Mouse (Mus musculus): ENCODE results near the gene Ldb2. TPM values are rescaled to one million over a fixed set of nuclear protein-coding genes. Genes with fewer than 3 reads are reported as not detected.

Gene Ldb2
- polyA plus RNA-seq, 1 experiment from 2014 or later = 89.3 TPM

GRCm38 (mm10) chr5:44601340-44601739 lies 198.1 kb downstream of the Ldb2 start:
- no peak overlapping the region for H3K9ac ChIP-seq (ENCODE audit: low read depth, low read length)
- H3K4me3 ChIP-seq (ENCODE audit: low read length) = no peak overlapping the region
- H3K9me3 ChIP-seq (ENCODE audit: control insufficient read depth, low read length) = no peaks in the 10 kb centered on the region
- H3K27ac ChIP-seq (ENCODE audit: low read depth, low read length) = no peak overlapping the region
- no peaks in the 10 kb centered on the region for H3K4me1 ChIP-seq (ENCODE audit: control insufficient read depth, insufficient read depth, low read length)
- H3K4me2 ChIP-seq (replicated peaks; ENCODE audit: low read depth, low read length) = no peak overlapping the region
- no peaks in the 10 kb centered on the region for H3K36me3 ChIP-seq (ENCODE audit: control insufficient read depth, insufficient read depth, low read length)
- no peak for ATAC-seq (ENCODE audit: low FRiP score, low TSS enrichment)
- no peaks in the 10 kb centered on the region for H3K27me3 ChIP-seq (ENCODE audit: control insufficient read depth, insufficient read depth, low read length)
- 48% methylated on average over 1 of the region's 1 CpGs for WGBS

DNA sequence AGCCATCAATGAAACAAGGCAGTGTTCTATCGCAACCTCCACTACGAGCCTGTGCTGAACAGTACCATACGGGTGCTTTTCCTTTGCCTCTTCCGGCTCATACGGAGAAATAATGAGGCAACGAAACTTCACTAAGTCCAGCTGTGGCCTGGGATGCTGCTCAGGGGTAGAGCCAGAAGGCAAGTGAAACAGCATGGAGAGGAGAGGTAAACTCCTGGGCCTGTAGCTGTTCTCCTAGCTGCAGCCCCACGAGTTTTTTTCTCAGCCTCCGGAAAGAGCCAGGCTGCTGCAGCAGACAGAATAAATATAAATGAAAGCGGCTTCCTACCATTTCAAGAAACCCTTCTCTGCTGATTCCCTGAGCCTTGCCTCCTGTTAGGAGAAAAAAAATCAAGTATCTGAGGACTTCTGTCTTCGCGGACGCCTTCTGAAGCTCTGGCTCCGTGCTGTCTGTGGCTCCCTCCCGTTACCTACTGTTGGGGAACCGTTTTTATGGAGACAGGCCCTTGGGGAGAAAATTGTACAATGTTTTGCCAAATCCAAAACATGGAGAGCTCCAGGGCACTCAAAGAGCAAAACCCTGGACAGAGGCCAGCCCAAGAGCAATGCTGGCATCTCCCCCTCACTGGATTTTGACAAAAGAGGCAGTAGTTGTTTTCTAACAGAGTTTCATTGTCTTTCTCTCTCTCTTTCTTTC lies 205.8 kb downstream of the Ldb2 start:
- H3K27me3 ChIP-seq (ENCODE audit: control insufficient read depth, insufficient read depth, low read length) = no peaks in the 10 kb centered on the region
- H3K4me1 ChIP-seq (ENCODE audit: control insufficient read depth, insufficient read depth, low read length) = 0 out of 2 replicates have a peak, but pooled peaks cover 9% of the 10 kb centered on the region
- H3K4me3 ChIP-seq (ENCODE audit: low read length) = no peak overlapping the region
- H3K9me3 ChIP-seq (ENCODE audit: control insufficient read depth, low read length) = no peaks in the 10 kb centered on the region
- H3K27ac ChIP-seq (ENCODE audit: low read depth, low read length) = peak overlapping the region; percentile 78; the same call in 1 of the 2 replicates
- no peak overlapping the region for H3K4me2 ChIP-seq (replicated peaks; ENCODE audit: low read depth, low read length)
- ATAC-seq (ENCODE audit: low FRiP score, low TSS enrichment) = no peak
- 64% methylated on average over 15 of the region's 15 CpGs for WGBS
- H3K9ac ChIP-seq (ENCODE audit: low read depth, low read length) = no peak overlapping the region
- no peaks in the 10 kb centered on the region for H3K36me3 ChIP-seq (ENCODE audit: control insufficient read depth, insufficient read depth, low read length)

GRCm38 (mm10) chr5:44590750-44591149 lies 208.7 kb downstream of the Ldb2 start:
- Histone ChIP-seq H3K4me2 (replicated peaks; ENCODE audit: low read depth, low read length) (no peak overlapping the region), H3K9me3 (ENCODE audit: control insufficient read depth, low read length) (no peaks in the 10 kb centered on the region), H3K27me3 (ENCODE audit: control insufficient read depth, insufficient read depth, low read length) (no peaks in the 10 kb centered on the region), H3K4me3 (ENCODE audit: low read length) (no peak overlapping the region), H3K9ac (ENCODE audit: low read depth, low read length) (no peak overlapping the region), H3K4me1 (ENCODE audit: control insufficient read depth, insufficient read depth, low read length) (0 out of 2 replicates have a peak, but pooled peaks cover 12% of the 10 kb centered on the region), H3K36me3 (ENCODE audit: control insufficient read depth, insufficient read depth, low read length) (no peaks in the 10 kb centered on the region), H3K27ac (ENCODE audit: low read depth, low read length) (no peak overlapping the region)
- no peak for ATAC-seq (ENCODE audit: low FRiP score, low TSS enrichment)
- 73% methylated on average over 3 of the region's 3 CpGs for WGBS

- no peak for ATAC-seq (ENCODE audit: low FRiP score, low TSS enrichment)
- no peak overlapping the region; the same call in 1 of the 2 replicates for H3K27ac ChIP-seq (ENCODE audit: low read depth, low read length)
- no peaks in the 10 kb centered on the region for H3K9me3 ChIP-seq (ENCODE audit: control insufficient read depth, low read length)
- H3K36me3 ChIP-seq (ENCODE audit: control insufficient read depth, insufficient read depth, low read length) = no peaks in the 10 kb centered on the region
- H3K4me2 ChIP-seq (replicated peaks; ENCODE audit: low read depth, low read length) = no peak overlapping the region
- no peaks in the 10 kb centered on the region for H3K27me3 ChIP-seq (ENCODE audit: control insufficient read depth, insufficient read depth, low read length)
- H3K4me1 ChIP-seq (ENCODE audit: control insufficient read depth, insufficient read depth, low read length) = 0 out of 2 replicates have a peak, but pooled peaks cover 12% of the 10 kb centered on the region
- WGBS = 21% methylated on average over 1 of the region's 1 CpGs
- H3K4me3 ChIP-seq (ENCODE audit: low read length) = no peak overlapping the region
- H3K9ac ChIP-seq (ENCODE audit: low read depth, low read length) = no peak overlapping the region
These were observed 210.2 kb downstream of the Ldb2 start for GRCm38 (mm10) chr5:44589318-44589717.

DNA sequence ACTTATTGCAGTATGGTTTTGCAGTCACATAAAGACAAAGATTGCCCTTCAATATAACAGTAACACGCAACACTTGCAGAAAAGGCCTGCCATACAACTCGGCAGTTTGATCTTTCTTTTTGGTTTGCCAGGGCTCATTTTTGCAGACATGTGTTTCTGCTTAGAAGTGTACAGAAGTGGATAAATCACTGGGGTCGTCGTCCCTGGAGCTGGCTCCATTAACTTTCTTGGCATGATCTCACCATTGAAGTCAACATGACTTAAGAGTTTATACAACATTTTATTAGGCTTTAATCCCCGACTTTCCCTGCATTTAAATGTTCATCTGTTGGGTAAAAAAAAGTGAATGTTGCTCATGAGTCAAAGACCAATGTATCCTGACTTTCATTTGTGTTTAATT lies 212.9 kb downstream of the Ldb2 start:
- H3K27ac ChIP-seq (ENCODE audit: low read depth, low read length) = peak overlapping the region; percentile 59; the same call in 1 of the 2 replicates
- no peak overlapping the region for H3K9ac ChIP-seq (ENCODE audit: low read depth, low read length)
- no peaks in the 10 kb centered on the region for H3K9me3 ChIP-seq (ENCODE audit: control insufficient read depth, low read length)
- WGBS = 48% methylated on average over 5 of the region's 5 CpGs
- no peak for ATAC-seq (ENCODE audit: low FRiP score, low TSS enrichment)
- H3K4me2 ChIP-seq (replicated peaks; ENCODE audit: low read depth, low read length) = no peak overlapping the region
- H3K36me3 ChIP-seq (ENCODE audit: control insufficient read depth, insufficient read depth, low read length) = no peaks in the 10 kb centered on the region
- no peak overlapping the region for H3K4me3 ChIP-seq (ENCODE audit: low read length)
- H3K4me1 ChIP-seq (ENCODE audit: control insufficient read depth, insufficient read depth, low read length) = 0 out of 2 replicates have a peak, but pooled peaks cover 4% of the 10 kb centered on the region
- H3K27me3 ChIP-seq (ENCODE audit: control insufficient read depth, insufficient read depth, low read length) = no peaks in the 10 kb centered on the region

DNA sequence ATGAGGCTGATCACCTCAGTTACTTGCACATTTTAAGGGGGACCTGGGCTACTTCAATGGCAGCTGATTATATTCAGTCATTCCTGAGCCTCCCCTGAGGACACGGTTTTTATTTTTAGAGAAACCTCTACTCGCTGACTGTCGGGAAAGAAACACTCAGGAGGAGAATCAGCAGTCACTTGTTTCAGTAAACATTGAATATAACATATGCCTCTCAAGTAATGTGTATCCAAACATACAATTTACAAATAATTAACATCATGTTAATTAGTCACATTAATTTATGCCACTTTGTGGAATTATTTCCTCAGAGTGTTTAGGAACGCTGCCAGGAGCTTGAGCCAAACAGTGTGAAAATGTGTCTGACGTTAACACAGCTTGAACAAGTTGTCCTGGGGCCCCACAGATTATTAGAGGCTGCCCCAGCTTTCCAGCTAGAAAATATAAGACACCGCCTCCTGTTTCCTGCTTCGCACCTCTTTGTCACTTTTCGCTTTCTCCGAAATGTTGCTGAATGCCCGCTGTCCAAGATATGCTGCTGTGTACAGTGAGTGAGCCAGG lies 219.5 kb downstream of the Ldb2 start:
- Histone ChIP-seq H3K4me3 (ENCODE audit: low read length) (no peak overlapping the region), H3K27me3 (ENCODE audit: control insufficient read depth, insufficient read depth, low read length) (no peaks in the 10 kb centered on the region), H3K9me3 (ENCODE audit: control insufficient read depth, low read length) (no peaks in the 10 kb centered on the region), H3K27ac (ENCODE audit: low read depth, low read length) (no peak overlapping the region), H3K36me3 (ENCODE audit: control insufficient read depth, insufficient read depth, low read length) (no peaks in the 10 kb centered on the region), H3K4me2 (replicated peaks; ENCODE audit: low read depth, low read length) (no peak overlapping the region), H3K4me1 (ENCODE audit: control insufficient read depth, insufficient read depth, low read length) (no peaks in the 10 kb centered on the region), H3K9ac (ENCODE audit: low read depth, low read length) (no peak overlapping the region)
- WGBS = 60% methylated on average over 10 of the region's 10 CpGs
- no peak for ATAC-seq (ENCODE audit: low FRiP score, low TSS enrichment)

- H3K27ac ChIP-seq (ENCODE audit: low read depth, low read length) = no peak overlapping the region
- H3K4me3 ChIP-seq (ENCODE audit: low read length) = no peak overlapping the region
- H3K4me1 ChIP-seq (ENCODE audit: control insufficient read depth, insufficient read depth, low read length) = no peaks in the 10 kb centered on the region
- H3K36me3 ChIP-seq (ENCODE audit: control insufficient read depth, insufficient read depth, low read length) = no peaks in the 10 kb centered on the region
- no peak overlapping the region for H3K9ac ChIP-seq (ENCODE audit: low read depth, low read length)
- no peak overlapping the region for H3K4me2 ChIP-seq (replicated peaks; ENCODE audit: low read depth, low read length)
- no peak for ATAC-seq (ENCODE audit: low FRiP score, low TSS enrichment)
- H3K27me3 ChIP-seq (ENCODE audit: control insufficient read depth, insufficient read depth, low read length) = no peaks in the 10 kb centered on the region
- 57% methylated on average over 2 of the region's 2 CpGs for WGBS
- no peaks in the 10 kb centered on the region for H3K9me3 ChIP-seq (ENCODE audit: control insufficient read depth, low read length)
These were observed 222.7 kb downstream of the Ldb2 start for GRCm38 (mm10) chr5:44576682-44577349.

GRCm38 (mm10) chr5:44574681-44575080 lies 224.8 kb downstream of the Ldb2 start:
- no peak overlapping the region for H3K4me3 ChIP-seq (ENCODE audit: low read length)
- no peaks in the 10 kb centered on the region for H3K36me3 ChIP-seq (ENCODE audit: control insufficient read depth, insufficient read depth, low read length)
- 92% methylated on average over 1 of the region's 1 CpGs for WGBS
- no peaks in the 10 kb centered on the region for H3K4me1 ChIP-seq (ENCODE audit: control insufficient read depth, insufficient read depth, low read length)
- no peak overlapping the region for H3K9ac ChIP-seq (ENCODE audit: low read depth, low read length)
- no peak overlapping the region for H3K4me2 ChIP-seq (replicated peaks; ENCODE audit: low read depth, low read length)
- no peaks in the 10 kb centered on the region for H3K9me3 ChIP-seq (ENCODE audit: control insufficient read depth, low read length)
- H3K27ac ChIP-seq (ENCODE audit: low read depth, low read length) = no peak overlapping the region
- ATAC-seq (ENCODE audit: low FRiP score, low TSS enrichment) = no peak
- H3K27me3 ChIP-seq (ENCODE audit: control insufficient read depth, insufficient read depth, low read length) = no peaks in the 10 kb centered on the region

Measured in kidney, embryonic 14.5 days (tissue).